Mouse (Mus musculus) WW6 (cell line): ENCODE measurements around the gene Mepce.

Experiments
- DNase-seq: peaks from one replicate; pipeline ENCODE4 v3.0.0-alpha.2; 2013; ENCODE audit warnings: low read depth, low spot score

The Mepce gene

GRCm38 (mm10) chr5:137788171-137788570, 716 bp upstream of the Mepce start:
- DNase-seq: no peak

- peak; percentile 99 for DNase-seq
Observed at GRCm38 (mm10) chr5:137786109-137786942, 1.1 kb downstream of the Mepce start.

GRCm38 (mm10) chr5:137785164-137786031, 2.1 kb downstream of the Mepce start:
- DNase-seq: no peak

- no peak for DNase-seq
Observed at GRCm38 (mm10) chr5:137784546-137784945, 2.9 kb downstream of the Mepce start.

- DNase-seq: no peak
Observed at GRCm38 (mm10) chr5:137783901-137784540, 3.4 kb downstream of the Mepce start.

GRCm38 (mm10) chr5:137782776-137783522, 4.5 kb downstream of the Mepce start:
- no peak for DNase-seq

GRCm38 (mm10) chr5:137781661-137782060, 5.8 kb downstream of the Mepce start:
- DNase-seq: no peak

GRCm38 (mm10) chr5:137779053-137779933, 8.2 kb downstream of the Mepce start:
- no peak for DNase-seq

GRCm38 (mm10) chr5:137778635-137779034, 8.8 kb downstream of the Mepce start, which contains the start of gene Ppp1r35:
Ppp1r35 (plus strand) TSS chr5:137778849.
- peak; percentile 95 for DNase-seq

- no peak for DNase-seq
Observed at GRCm38 (mm10) chr5:137777267-137777845, 10.1 kb downstream of the Mepce start.

GRCm38 (mm10) chr5:137776408-137776918, 11.0 kb downstream of the Mepce start:
- DNase-seq: peak; percentile 54

GRCm38 (mm10) chr5:137775587-137776290, 11.7 kb downstream of the Mepce start:
- no peak for DNase-seq

GRCm38 (mm10) chr5:137772755-137773154, 14.7 kb downstream of the Mepce start:
- DNase-seq: no peak

GRCm38 (mm10) chr5:137770709-137771108, 16.7 kb downstream of the Mepce start:
- peak; percentile 53 for DNase-seq

- no peak for DNase-seq
Observed at GRCm38 (mm10) chr5:137768475-137768874, 19.0 kb downstream of the Mepce start.

GRCm38 (mm10) chr5:137766270-137766669, 21.2 kb downstream of the Mepce start:
- DNase-seq: peak; percentile 45

GRCm38 (mm10) chr5:137764609-137765340, 22.7 kb downstream of the Mepce start:
- DNase-seq: no peak

- peak; percentile 78 for DNase-seq
Observed at GRCm38 (mm10) chr5:137759971-137760412, 27.5 kb downstream of the Mepce start.
